ENCODE assay signal across 21 mouse cellular contexts in the genomic region with DNA sequence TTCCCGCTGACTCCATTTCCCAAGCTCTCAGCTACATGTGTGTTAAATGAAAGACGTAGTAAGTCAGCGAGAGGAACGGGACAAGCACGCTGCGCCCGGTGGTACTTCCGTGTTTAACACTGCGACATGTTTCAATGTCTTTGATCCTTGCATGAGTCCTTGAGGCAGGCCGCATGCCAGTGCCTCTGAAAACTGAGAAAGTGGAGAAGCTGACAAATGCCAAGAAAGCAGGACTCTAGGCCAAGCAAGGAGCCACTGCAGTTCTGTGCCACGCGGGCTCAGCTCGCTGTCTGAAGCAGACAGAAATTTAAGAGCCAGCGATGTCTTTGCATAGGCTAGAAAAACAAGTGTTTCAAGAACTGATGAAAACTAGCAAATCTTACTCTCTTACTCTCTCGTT. TPM values are rescaled to one million over a fixed set of nuclear protein-coding genes. Genes with fewer than 3 reads are reported as not detected.
DNase-seq lines count a peak whose midpoint lies in the region; ATAC-seq lines count a peak whose summit lies in the region.
"Had no signal": no experiment of that assay in that cellular context is flagged by ENCODE, and none has a peak within 500 bp of the region (broad histone marks: within the 10 kb centered on the region; RNA-seq: fewer than 3 reads in every experiment).

No protein-coding gene starts in this region.

- 73% methylated on average over 15 of the region's 15 CpGs for WGBS in limb, embryonic 12.5 days
- 76% methylated on average over 15 of the region's 15 CpGs for WGBS in limb, embryonic 10.5 days
- 53% methylated on average over 15 of the region's 15 CpGs for WGBS in limb, embryonic 15.5 days

- H3K4me2 ChIP-seq in limb, embryonic 12.5 days: 0 out of 2 replicates have a peak overlapping the region, but pooled peaks have one; percentile 6
- peak overlapping the region; percentile 36 for H3K4me2 ChIP-seq in limb, embryonic 15.5 days
- H3K4me2 ChIP-seq: embryonic facial prominence, embryonic 12.5 days; hindbrain, embryonic 13.5 days; neural tube, embryonic 15.5 days had no signal

- H3K9ac ChIP-seq in limb, embryonic 12.5 days (replicated peaks): no peak overlapping the region
- no peak overlapping the region for H3K9ac ChIP-seq in limb, embryonic 15.5 days
- H3K9ac ChIP-seq: embryonic facial prominence, embryonic 12.5 days; hindbrain, embryonic 13.5 days; liver, postnatal 0 days; neural tube, embryonic 15.5 days had no signal

- no peaks in the 10 kb centered on the region for H3K36me3 ChIP-seq in limb, embryonic 12.5 days
- no peaks in the 10 kb centered on the region for H3K36me3 ChIP-seq in limb, embryonic 10.5 days
- no peaks in the 10 kb centered on the region for H3K36me3 ChIP-seq in limb, embryonic 15.5 days
- H3K36me3 ChIP-seq: embryonic facial prominence, embryonic 12.5 days; hindbrain, embryonic 13.5 days; neural tube, embryonic 15.5 days had no signal

- DNase-seq in cerebellum, adult 18-20 months: no peak
- no peak for DNase-seq in limb, embryonic 10.5 days (ENCODE audit: low spot score)
- DNase-seq in gastrocnemius, adult 8-10 months (ENCODE audit: low spot score in 2 of 2): peak; percentile 42 to 63
- no peak for DNase-seq in left cerebral cortex, adult 11 months (ENCODE audit: low spot score)
- DNase-seq: B cell, adult 2 months; cerebellum, adult 11-12 months; liver; liver, postnatal 0 days; midbrain, embryonic 14.5 days; retina, postnatal 1 day; right cerebral cortex, postnatal 4 days; thymus, adult 18-20 months had no signal

- H3K9me3 ChIP-seq in limb, embryonic 12.5 days: no peaks in the 10 kb centered on the region
- H3K9me3 ChIP-seq in limb, embryonic 10.5 days (replicated peaks): no peaks in the 10 kb centered on the region
- no peaks in the 10 kb centered on the region for H3K9me3 ChIP-seq in limb, embryonic 15.5 days
- H3K9me3 ChIP-seq: embryonic facial prominence, embryonic 12.5 days; hindbrain, embryonic 13.5 days; neural tube, embryonic 15.5 days had no signal

- H3K4me1 ChIP-seq in limb, embryonic 12.5 days (replicated peaks): no peaks in the 10 kb centered on the region
- 0 out of 2 replicates have a peak, but pooled peaks cover 5% of the 10 kb centered on the region for H3K4me1 ChIP-seq in limb, embryonic 10.5 days
- H3K4me1 ChIP-seq in limb, embryonic 15.5 days: peaks cover 11% of the 10 kb centered on the region
- H3K4me1 ChIP-seq: embryonic facial prominence, embryonic 12.5 days; hindbrain, embryonic 13.5 days had no signal

- H3K27me3 ChIP-seq in limb, embryonic 12.5 days: no peaks in the 10 kb centered on the region
- no peaks in the 10 kb centered on the region for H3K27me3 ChIP-seq in limb, embryonic 10.5 days (ENCODE audit: low read depth, poor library complexity, severe bottlenecking)
- H3K27me3 ChIP-seq in limb, embryonic 15.5 days: no peaks in the 10 kb centered on the region
- H3K27me3 ChIP-seq: embryonic facial prominence, embryonic 12.5 days; hindbrain, embryonic 13.5 days; neural tube, embryonic 15.5 days had no signal

- peak; percentile 6; the same call in 1 of the 2 replicates for ATAC-seq in cerebellum, adult (ENCODE audit: insufficient number of reproducible peaks, low FRiP score, low TSS enrichment)
- ATAC-seq in limb, embryonic 12.5 days (ENCODE audit: insufficient number of reproducible peaks, insufficient read depth, low FRiP score, low TSS enrichment, low read depth): no peak
- ATAC-seq in limb, embryonic 15.5 days (ENCODE audit: insufficient number of reproducible peaks, low FRiP score, low TSS enrichment, low read depth): no peak
- ATAC-seq: liver, postnatal 0 days had no signal

- H3K4me3 ChIP-seq in limb, embryonic 12.5 days (replicated peaks): no peak overlapping the region
- H3K4me3 ChIP-seq in limb, embryonic 10.5 days: no peak overlapping the region
- no peak overlapping the region; the same call in 1 of the 2 replicates for H3K4me3 ChIP-seq in limb, embryonic 15.5 days
- H3K4me3 ChIP-seq: embryonic facial prominence, embryonic 12.5 days; hindbrain, embryonic 13.5 days; myocyte; neural tube, embryonic 15.5 days had no signal

- H3K27ac ChIP-seq in limb, embryonic 12.5 days: no peak overlapping the region
- H3K27ac ChIP-seq in limb, embryonic 10.5 days: no peak overlapping the region
- peak overlapping the region; percentile 38 for H3K27ac ChIP-seq in limb, embryonic 15.5 days
- H3K27ac ChIP-seq: embryonic facial prominence, embryonic 12.5 days; hindbrain, embryonic 13.5 days; neural tube, embryonic 15.5 days had no signal

RNA-seq across cellular contexts. Expression of a gene that starts 15.3 kb away (rescaled TPM):
- 4.5 and 5.3 TPM in 2 replicates for polyA plus RNA-seq in limb, embryonic 12.5 days (2016; fragmentation: Nextera tagmentation; extraction: Ambion mirVana)
- polyA plus RNA-seq in limb, embryonic 10.5 days (2016; fragmentation: Nextera tagmentation; extraction: Ambion mirVana): 0.39 and 1.2 TPM in 2 replicates
- 10 to 100 TPM; 42.3 to 48.5 (median 46.4) TPM for total RNA-seq in gastrocnemius, adult 8-10 months (2022)
- polyA plus RNA-seq in limb, embryonic 15.5 days (2015; fragmentation: Nextera tagmentation; extraction: Ambion mirVana): 7.4 and 7.5 TPM in 2 replicates
- total RNA-seq: common myeloid progenitor, adult 5-6 weeks; megakaryocyte progenitor cell, adult 5-6 weeks had no signal
- polyA plus RNA-seq: myocyte had no signal

Comparison
In these comparisons a context has a peak if more than half of its experiments do, and no peak if none do; other contexts are left out.
1. DNase-seq: peak in gastrocnemius, adult 8-10 months (2 of 2); none in cerebellum, adult 18-20 months (0 of 2), limb, embryonic 10.5 days (single experiment) and left cerebral cortex, adult 11 months (single experiment).